Mouse (Mus musculus) heart, embryonic 14.5 days (tissue): ENCODE measurements at regions not wholly inside any gene's neighbourhood (a gene's known extent, or its start where the extent isn't known, plus 50 kb on each side); places are given as distances from the start of the nearest gene placed in this dataset.

Experiments
- ATAC-seq: fragments of 200-750 bp; cut with Nextera tagmentation; 2 replicates; pipeline ENCODE4 v1.8.0; 2017; ENCODE audit warnings: low read depth, moderate TSS enrichment; ENCODE audit not compliant: insufficient number of reproducible peaks, insufficient read depth, low FRiP score
- H3K27ac ChIP-seq, 2 experiments: fragments of 200-500 bp in 1 of 2; fragments of 300-500 bp in 1 of 2; sonication (generic) in 1 of 2; replicated peaks in 1 of 2; 2 replicates each; pipeline ENCODE4 v1.5.1; 2012 to 2014; ENCODE audit warnings: low read depth in 2 of 2, low read length in 2 of 2, control low read depth in 1 of 2, mild to moderate bottlenecking in 1 of 2, mixed read lengths in 1 of 2; ENCODE audit not compliant: control insufficient read depth in 1 of 2, insufficient read depth in 1 of 2
- H3K27me3 ChIP-seq: fragments of 300-500 bp; sonication (generic); 2 replicates; pipeline ENCODE4 v1.6.1; 2014; ENCODE audit warnings: mild to moderate bottlenecking, low read length, control low read depth; ENCODE audit not compliant: control insufficient read depth, insufficient read depth
- H3K36me3 ChIP-seq: fragments of 300-500 bp; sonication (generic); 2 replicates; pipeline ENCODE4 v1.6.1; 2014; ENCODE audit warnings: mild to moderate bottlenecking, control low read depth, low read length, mixed read lengths; ENCODE audit not compliant: control insufficient read depth, insufficient read depth
- H3K4me1 ChIP-seq, 2 experiments: fragments of 200-500 bp in 1 of 2; fragments of 300-500 bp in 1 of 2; sonication (generic) in 1 of 2; 2 replicates each; pipeline ENCODE4 v1.6.1; 2012 to 2014; ENCODE audit warnings: low read length in 2 of 2, control low read depth in 1 of 2, mixed read lengths in 1 of 2; ENCODE audit not compliant: control insufficient read depth in 2 of 2, insufficient read depth in 2 of 2
- H3K4me2 ChIP-seq: fragments of 300-500 bp; sonication (generic); 2 replicates; pipeline ENCODE4 v1.6.1; 2014; ENCODE audit warnings: mild to moderate bottlenecking, low read length
- H3K4me3 ChIP-seq, 2 experiments: fragments of 200-500 bp in 1 of 2; fragments of 300-500 bp in 1 of 2; sonication (generic) in 1 of 2; 2 replicates each; pipeline ENCODE4 v1.5.1; 2012 to 2014; ENCODE audit warnings: low read length in 2 of 2, mild to moderate bottlenecking in 2 of 2, control low read depth in 1 of 2, low read depth in 1 of 2, moderate library complexity in 1 of 2; ENCODE audit not compliant: control insufficient read depth in 1 of 2, insufficient read depth in 1 of 2
- H3K9ac ChIP-seq: fragments of 300-500 bp; sonication (generic); 2 replicates; pipeline ENCODE4 v1.6.1; 2014; ENCODE audit warnings: mild to moderate bottlenecking, low read length
- H3K9me3 ChIP-seq: fragments of 300-500 bp; sonication (generic); 2 replicates; pipeline ENCODE4 v1.6.1; 2016; ENCODE audit warnings: low read length, control low read depth; ENCODE audit not compliant: control insufficient read depth
- WGBS: fragments of 180-500 bp; shearing (Covaris S2); extraction: QIAGEN DNeasy Blood & Tissue Kit; methylation state at CpG from one replicate; pipeline ENCODE4 v1.1.7; 2014; 5-methylcytosine and 5-hydroxymethylcytosine counted together

GRCm38 (mm10) chr8:115514485-115514884 lies 193.1 kb downstream of the Maf start:
- no peak overlapping the region for H3K4me3 ChIP-seq
- 63% methylated on average over 3 of the region's 3 CpGs for WGBS
- H3K4me2 ChIP-seq = no peak overlapping the region
- ATAC-seq = no peak
- no peak overlapping the region for H3K9ac ChIP-seq
- no peaks in the 10 kb centered on the region for H3K4me1 ChIP-seq
- H3K36me3 ChIP-seq = no peaks in the 10 kb centered on the region
- H3K9me3 ChIP-seq = no peaks in the 10 kb centered on the region
- H3K27ac ChIP-seq = no peak overlapping the region
- no peaks in the 10 kb centered on the region for H3K27me3 ChIP-seq

- Histone ChIP-seq H3K27ac (no peak overlapping the region), H3K9ac (no peak overlapping the region), H3K36me3 (no peaks in the 10 kb centered on the region), H3K4me2 (no peak overlapping the region), H3K4me1 (no peaks in the 10 kb centered on the region), H3K9me3 (no peaks in the 10 kb centered on the region), H3K4me3 (no peak overlapping the region), H3K27me3 (no peaks in the 10 kb centered on the region)
- WGBS = 84% methylated on average over 4 of the region's 4 CpGs
- ATAC-seq = no peak
These were observed 200.4 kb downstream of the Maf start for GRCm38 (mm10) chr8:115507180-115507579.

GRCm38 (mm10) chr8:115506741-115507140 lies 200.9 kb downstream of the Maf start:
- Histone ChIP-seq H3K27me3 (no peaks in the 10 kb centered on the region), H3K9ac (no peak overlapping the region), H3K36me3 (no peaks in the 10 kb centered on the region), H3K4me1 (no peaks in the 10 kb centered on the region), H3K9me3 (no peaks in the 10 kb centered on the region), H3K27ac (no peak overlapping the region), H3K4me2 (no peak overlapping the region), H3K4me3 (no peak overlapping the region)
- no peak for ATAC-seq
- WGBS = 68% methylated on average over 10 of the region's 10 CpGs

- H3K36me3 ChIP-seq = no peaks in the 10 kb centered on the region
- no peak overlapping the region for H3K4me3 ChIP-seq
- ATAC-seq = no peak
- H3K4me2 ChIP-seq = no peak overlapping the region
- H3K9me3 ChIP-seq = no peaks in the 10 kb centered on the region
- WGBS = 54% methylated on average over 1 of the region's 1 CpGs
- H3K27me3 ChIP-seq = no peaks in the 10 kb centered on the region
- no peaks in the 10 kb centered on the region for H3K4me1 ChIP-seq
- H3K9ac ChIP-seq = no peak overlapping the region
- no peak overlapping the region for H3K27ac ChIP-seq
These were observed 211.6 kb downstream of the Maf start for GRCm38 (mm10) chr8:115496016-115496415.

- no peaks in the 10 kb centered on the region for H3K27me3 ChIP-seq
- WGBS = 81% methylated on average over 8 of the region's 8 CpGs
- H3K4me3 ChIP-seq = no peak overlapping the region
- H3K4me1 ChIP-seq = no peaks in the 10 kb centered on the region
- H3K36me3 ChIP-seq = no peaks in the 10 kb centered on the region
- no peak overlapping the region for H3K9ac ChIP-seq
- H3K27ac ChIP-seq = no peak overlapping the region
- ATAC-seq = no peak
- H3K4me2 ChIP-seq = no peak overlapping the region
- H3K9me3 ChIP-seq = no peaks in the 10 kb centered on the region
These were observed 213.2 kb downstream of the Maf start for GRCm38 (mm10) chr8:115494353-115494752.

GRCm38 (mm10) chr8:115486904-115487303 lies 220.7 kb downstream of the Maf start:
- Histone ChIP-seq H3K4me3 (no peak overlapping the region), H3K27ac (no peak overlapping the region), H3K4me2 (no peak overlapping the region), H3K27me3 (no peaks in the 10 kb centered on the region), H3K9ac (no peak overlapping the region), H3K9me3 (no peaks in the 10 kb centered on the region), H3K36me3 (no peaks in the 10 kb centered on the region), H3K4me1 (no peaks in the 10 kb centered on the region)
- WGBS = 59% methylated on average over 3 of the region's 3 CpGs
- no peak for ATAC-seq

GRCm38 (mm10) chr8:115481136-115481535 lies 226.5 kb downstream of the Maf start:
- no peak for ATAC-seq
- Histone ChIP-seq H3K4me1 (peaks cover 17 to 25% of the 10 kb centered on the region in 2 experiments), H3K9ac (no peak overlapping the region), H3K9me3 (no peaks in the 10 kb centered on the region), H3K36me3 (no peaks in the 10 kb centered on the region), H3K27me3 (no peaks in the 10 kb centered on the region), H3K4me3 (no peak overlapping the region), H3K27ac (no peak overlapping the region), H3K4me2 (no peak overlapping the region)
- 77% methylated on average over 7 of the region's 7 CpGs for WGBS

- H3K27ac ChIP-seq = no peak overlapping the region
- no peak overlapping the region for H3K4me2 ChIP-seq
- no peaks in the 10 kb centered on the region for H3K9me3 ChIP-seq
- H3K4me3 ChIP-seq = no peak overlapping the region
- no peak for ATAC-seq
- WGBS = 29% methylated on average over 11 of the region's 11 CpGs
- H3K27me3 ChIP-seq = no peaks in the 10 kb centered on the region
- H3K36me3 ChIP-seq = no peaks in the 10 kb centered on the region
- H3K4me1 ChIP-seq = peaks cover 17 to 25% of the 10 kb centered on the region in 2 experiments
- H3K9ac ChIP-seq = no peak overlapping the region
These were observed 229.1 kb downstream of the Maf start for GRCm38 (mm10) chr8:115478406-115479060.
